Mouse (Mus musculus): ENCODE measurements around the gene Gm13696. TPM values are rescaled to one million over a fixed set of nuclear protein-coding genes. Genes with fewer than 3 reads are reported as not detected.
A peak's percentile ranks its signal among the peaks of the same experiment; 100 is the strongest.
"Not testable (repeated sequence)": the region's sequence is repeated elsewhere in the genome, so short reads cannot be mapped to it uniquely, and the experiment has no call there.

Gm13696 gene
- polyA plus RNA-seq, 1 experiment from 2014 or later = not detected

- no CpG with 5 or more reads among the region's 6 CpGs for WGBS (ENCODE audit: insufficient replicate concordance)
- H3K4me1 ChIP-seq (ENCODE audit: control insufficient read depth, insufficient read depth, low read length); ATAC-seq (replicated peaks; ENCODE audit: insufficient number of reproducible peaks, low FRiP score, low TSS enrichment); H3K9me3 ChIP-seq (replicated peaks; ENCODE audit: control insufficient read depth, low read length); H3K4me3 ChIP-seq (ENCODE audit: low read depth, low read length); H3K27ac ChIP-seq (ENCODE audit: low read depth, low read length); H3K27me3 ChIP-seq (ENCODE audit: control insufficient read depth, insufficient read depth, low read length); H3K36me3 ChIP-seq (ENCODE audit: control insufficient read depth, insufficient read depth, low read length); H3K9ac ChIP-seq (ENCODE audit: low read depth, low read length); H3K4me2 ChIP-seq: not testable (repeated sequence)
Observed at GRCm38 (mm10) chr2:83984443-83984842, 11.5 kb downstream of the Gm13696 start, which contains the start of gene Gm13697. Gm13697 (plus strand) TSS chr2:83984743.

GRCm38 (mm10) chr2:83990253-83990652 lies 17.3 kb downstream of the Gm13696 start, which contains the start of gene Gm13691:
Gm13691 (plus strand) TSS chr2:83990553.
- H3K36me3 ChIP-seq (ENCODE audit: control insufficient read depth, insufficient read depth, low read length); H3K9me3 ChIP-seq (replicated peaks; ENCODE audit: control insufficient read depth, low read length); H3K9ac ChIP-seq (ENCODE audit: low read depth, low read length); ATAC-seq (replicated peaks; ENCODE audit: insufficient number of reproducible peaks, low FRiP score, low TSS enrichment); H3K4me2 ChIP-seq; H3K27me3 ChIP-seq (ENCODE audit: control insufficient read depth, insufficient read depth, low read length); H3K4me1 ChIP-seq (ENCODE audit: control insufficient read depth, insufficient read depth, low read length); H3K4me3 ChIP-seq (ENCODE audit: low read depth, low read length); H3K27ac ChIP-seq (ENCODE audit: low read depth, low read length): not testable (repeated sequence)
- WGBS (ENCODE audit: insufficient replicate concordance) = no CpG with 5 or more reads among the region's 6 CpGs

DNA sequence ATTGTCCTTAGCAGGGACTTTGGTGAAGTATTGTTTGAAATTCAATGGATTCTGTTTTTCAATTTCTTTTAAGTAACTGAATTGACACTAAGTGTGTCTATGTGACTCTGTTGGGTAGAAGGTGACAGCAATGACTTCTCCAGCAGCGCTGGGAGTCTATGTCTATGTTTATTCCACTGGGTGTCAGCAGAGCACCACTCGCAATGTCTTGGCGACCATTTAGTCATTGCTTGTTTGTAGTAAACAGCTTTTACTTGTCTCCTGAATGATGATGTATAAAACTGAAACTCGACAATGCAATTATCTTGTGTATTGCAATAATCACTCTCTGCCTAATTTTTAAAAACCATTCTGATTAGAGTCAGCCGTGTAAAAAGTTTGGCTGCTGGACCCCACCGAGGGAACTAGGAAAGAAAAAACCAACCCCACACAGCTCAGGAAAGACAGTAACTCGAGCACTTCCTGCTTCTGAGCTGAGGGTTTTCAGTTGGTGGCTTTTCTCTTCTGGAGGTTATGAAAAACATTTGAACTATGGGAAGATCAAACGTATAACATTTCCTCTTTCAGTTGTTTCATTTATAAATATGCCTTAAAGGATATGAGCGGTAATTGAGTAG lies 20.8 kb downstream of the Gm13696 start:
- H3K9ac ChIP-seq (ENCODE audit: low read depth, low read length); H3K4me2 ChIP-seq; H3K27me3 ChIP-seq (ENCODE audit: control insufficient read depth, insufficient read depth, low read length); H3K36me3 ChIP-seq (ENCODE audit: control insufficient read depth, insufficient read depth, low read length); ATAC-seq (replicated peaks; ENCODE audit: insufficient number of reproducible peaks, low FRiP score, low TSS enrichment); H3K4me3 ChIP-seq (ENCODE audit: low read depth, low read length); H3K4me1 ChIP-seq (ENCODE audit: control insufficient read depth, insufficient read depth, low read length); H3K27ac ChIP-seq (ENCODE audit: low read depth, low read length); H3K9me3 ChIP-seq (replicated peaks; ENCODE audit: control insufficient read depth, low read length): not testable (repeated sequence)
- 40% methylated on average over 7 of the region's 9 CpGs for WGBS (ENCODE audit: insufficient replicate concordance)

DNA sequence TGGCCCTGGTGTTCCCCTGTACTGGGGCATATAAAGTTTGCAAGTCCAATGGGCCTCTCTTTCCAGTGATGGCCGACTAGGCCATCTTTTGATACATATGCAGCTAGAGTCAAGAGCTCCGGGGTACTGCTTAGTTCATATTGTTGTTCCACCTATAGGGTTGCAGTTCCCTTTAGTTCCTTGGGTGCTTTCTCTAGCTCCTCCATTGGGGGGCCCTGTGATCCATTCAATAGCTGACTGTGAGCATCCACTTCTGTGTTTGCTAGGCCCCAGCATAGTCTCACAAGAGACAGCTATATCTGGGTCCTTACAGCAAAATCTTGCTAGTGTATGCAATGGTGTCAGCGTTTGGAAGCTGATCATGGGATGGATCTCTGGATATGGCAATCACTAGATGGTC lies 21.6 kb downstream of the Gm13696 start:
- H3K36me3 ChIP-seq (ENCODE audit: control insufficient read depth, insufficient read depth, low read length); H3K4me3 ChIP-seq (ENCODE audit: low read depth, low read length); H3K27me3 ChIP-seq (ENCODE audit: control insufficient read depth, insufficient read depth, low read length); ATAC-seq (replicated peaks; ENCODE audit: insufficient number of reproducible peaks, low FRiP score, low TSS enrichment); H3K27ac ChIP-seq (ENCODE audit: low read depth, low read length); H3K9ac ChIP-seq (ENCODE audit: low read depth, low read length); H3K4me1 ChIP-seq (ENCODE audit: control insufficient read depth, insufficient read depth, low read length); H3K9me3 ChIP-seq (replicated peaks; ENCODE audit: control insufficient read depth, low read length); H3K4me2 ChIP-seq: not testable (repeated sequence)
- no CpG with 5 or more reads among the region's 3 CpGs for WGBS (ENCODE audit: insufficient replicate concordance)

DNA sequence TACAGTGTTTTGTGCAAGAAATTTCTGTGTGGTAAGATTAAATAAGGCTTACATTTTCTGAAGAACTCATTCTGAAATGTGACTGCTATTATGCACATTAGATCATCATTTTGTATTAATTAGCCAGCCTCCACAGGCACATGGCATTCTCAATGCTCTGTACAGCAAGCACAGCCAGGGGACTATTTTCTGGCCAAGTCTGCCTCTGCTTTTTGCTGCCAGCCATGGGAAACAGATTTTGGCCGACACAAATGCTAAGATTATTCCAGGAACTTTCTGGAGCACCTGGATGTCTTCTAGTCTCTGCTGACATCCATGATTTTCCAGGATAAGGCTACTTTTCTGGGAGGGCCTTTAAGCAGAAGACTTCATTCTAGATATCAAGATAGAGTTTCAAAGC lies 36.0 kb downstream of the Gm13696 start:
- no peaks in the 10 kb centered on the region for H3K4me1 ChIP-seq (ENCODE audit: control insufficient read depth, insufficient read depth, low read length)
- no peaks in the 10 kb centered on the region for H3K27me3 ChIP-seq (ENCODE audit: control insufficient read depth, insufficient read depth, low read length)
- WGBS (ENCODE audit: insufficient replicate concordance) = 50% methylated on average over 1 of the region's 1 CpGs
- no peaks in the 10 kb centered on the region for H3K9me3 ChIP-seq (replicated peaks; ENCODE audit: control insufficient read depth, low read length)
- H3K9ac ChIP-seq (ENCODE audit: low read depth, low read length) = no peak overlapping the region
- H3K36me3 ChIP-seq (ENCODE audit: control insufficient read depth, insufficient read depth, low read length) = no peaks in the 10 kb centered on the region
- H3K27ac ChIP-seq (ENCODE audit: low read depth, low read length) = no peak overlapping the region
- no peak overlapping the region for H3K4me3 ChIP-seq (ENCODE audit: low read depth, low read length)
- no peak for ATAC-seq (replicated peaks; ENCODE audit: insufficient number of reproducible peaks, low FRiP score, low TSS enrichment)
- no peak overlapping the region for H3K4me2 ChIP-seq

- H3K27ac ChIP-seq (ENCODE audit: low read depth, low read length) = no peak overlapping the region
- no peak overlapping the region for H3K4me2 ChIP-seq
- H3K9me3 ChIP-seq (replicated peaks; ENCODE audit: control insufficient read depth, low read length) = no peaks in the 10 kb centered on the region
- WGBS (ENCODE audit: insufficient replicate concordance) = 45% methylated on average over 3 of the region's 3 CpGs
- no peaks in the 10 kb centered on the region for H3K27me3 ChIP-seq (ENCODE audit: control insufficient read depth, insufficient read depth, low read length)
- no peaks in the 10 kb centered on the region for H3K36me3 ChIP-seq (ENCODE audit: control insufficient read depth, insufficient read depth, low read length)
- no peaks in the 10 kb centered on the region for H3K4me1 ChIP-seq (ENCODE audit: control insufficient read depth, insufficient read depth, low read length)
- no peak overlapping the region for H3K9ac ChIP-seq (ENCODE audit: low read depth, low read length)
- no peak overlapping the region for H3K4me3 ChIP-seq (ENCODE audit: low read depth, low read length)
- ATAC-seq (replicated peaks; ENCODE audit: insufficient number of reproducible peaks, low FRiP score, low TSS enrichment) = no peak
Observed at GRCm38 (mm10) chr2:84009818-84010217, 36.9 kb downstream of the Gm13696 start.

GRCm38 (mm10) chr2:84014572-84014971 lies 41.6 kb downstream of the Gm13696 start:
- Histone ChIP-seq H3K4me1 (ENCODE audit: control insufficient read depth, insufficient read depth, low read length) (peaks cover 10% of the 10 kb centered on the region), H3K36me3 (ENCODE audit: control insufficient read depth, insufficient read depth, low read length) (no peaks in the 10 kb centered on the region), H3K27ac (ENCODE audit: low read depth, low read length) (no peak overlapping the region), H3K9ac (ENCODE audit: low read depth, low read length) (no peak overlapping the region), H3K4me3 (ENCODE audit: low read depth, low read length) (no peak overlapping the region), H3K9me3 (replicated peaks; ENCODE audit: control insufficient read depth, low read length) (no peaks in the 10 kb centered on the region), H3K27me3 (ENCODE audit: control insufficient read depth, insufficient read depth, low read length) (no peaks in the 10 kb centered on the region), H3K4me2 (no peak overlapping the region)
- no peak for ATAC-seq (replicated peaks; ENCODE audit: insufficient number of reproducible peaks, low FRiP score, low TSS enrichment)
- WGBS (ENCODE audit: insufficient replicate concordance) = 64% methylated on average over 6 of the region's 6 CpGs

DNA sequence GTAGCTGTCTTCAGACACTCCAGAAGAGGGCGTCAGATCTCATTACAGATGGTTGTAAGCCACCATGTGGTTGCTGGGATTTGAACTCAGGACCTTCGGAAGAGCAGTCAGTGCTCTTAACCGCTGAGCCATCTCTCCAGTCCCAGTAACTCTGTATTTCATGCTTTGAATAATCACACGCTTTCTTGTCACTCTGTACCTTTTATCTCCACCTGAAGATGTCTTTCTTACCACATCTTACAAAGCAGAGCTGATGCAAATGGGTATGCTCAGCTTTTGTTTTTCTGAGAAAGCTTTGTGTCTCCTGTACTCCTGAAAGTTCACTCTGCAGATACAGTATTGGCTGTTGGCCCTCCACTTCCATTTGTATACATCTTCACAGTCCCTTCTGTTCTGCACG lies 43.4 kb downstream of the Gm13696 start:
- not testable (repeated sequence) for H3K27ac ChIP-seq (ENCODE audit: low read depth, low read length); H3K9me3 ChIP-seq (replicated peaks; ENCODE audit: control insufficient read depth, low read length); ATAC-seq (replicated peaks; ENCODE audit: insufficient number of reproducible peaks, low FRiP score, low TSS enrichment); H3K9ac ChIP-seq (ENCODE audit: low read depth, low read length); H3K36me3 ChIP-seq (ENCODE audit: control insufficient read depth, insufficient read depth, low read length); H3K4me3 ChIP-seq (ENCODE audit: low read depth, low read length); H3K4me2 ChIP-seq; H3K27me3 ChIP-seq (ENCODE audit: control insufficient read depth, insufficient read depth, low read length)
- WGBS (ENCODE audit: insufficient replicate concordance) = 72% methylated on average over 5 of the region's 5 CpGs
- peaks cover 14% of the 10 kb centered on the region for H3K4me1 ChIP-seq (ENCODE audit: control insufficient read depth, insufficient read depth, low read length)

- Histone ChIP-seq H3K4me2 (no peak overlapping the region), H3K27ac (ENCODE audit: low read depth, low read length) (no peak overlapping the region), H3K27me3 (ENCODE audit: control insufficient read depth, insufficient read depth, low read length) (no peaks in the 10 kb centered on the region), H3K9me3 (replicated peaks; ENCODE audit: control insufficient read depth, low read length) (no peaks in the 10 kb centered on the region), H3K4me1 (ENCODE audit: control insufficient read depth, insufficient read depth, low read length) (peaks cover 14% of the 10 kb centered on the region), H3K9ac (ENCODE audit: low read depth, low read length) (no peak overlapping the region), H3K4me3 (ENCODE audit: low read depth, low read length) (no peak overlapping the region), H3K36me3 (ENCODE audit: control insufficient read depth, insufficient read depth, low read length) (no peaks in the 10 kb centered on the region)
- peak; percentile 67 for ATAC-seq (replicated peaks; ENCODE audit: insufficient number of reproducible peaks, low FRiP score, low TSS enrichment)
- WGBS (ENCODE audit: insufficient replicate concordance) = 25% methylated on average over 3 of the region's 3 CpGs
Observed at GRCm38 (mm10) chr2:84018330-84018729, 45.4 kb downstream of the Gm13696 start.

All from heart, embryonic 11.5 days (tissue).